Mouse (Mus musculus): ENCODE data around the gene Vmn1r1. TPM values are rescaled to one million over a fixed set of nuclear protein-coding genes. Genes with fewer than 3 reads are reported as not detected.

Vmn1r1 gene
- total RNA-seq, 2 experiments from 2014 or later, result not detected

GRCm38 (mm10) chr1:182137204-182138125 lies 26.8 kb downstream of the Vmn1r1 start:
- no peak for DNase-seq

- DNase-seq, result peak; percentile 52
These were observed 33.5 kb downstream of the Vmn1r1 start for GRCm38 (mm10) chr1:182130830-182131229.

GRCm38 (mm10) chr1:182124924-182125368 lies 39.3 kb downstream of the Vmn1r1 start:
- peak; percentile 86 for DNase-seq

GRCm38 (mm10) chr1:182124506-182124905 lies 39.8 kb downstream of the Vmn1r1 start, which contains the start of gene Srp9:
Srp9 (plus strand) TSS chr1:182124737.
- peak; percentile 99 for DNase-seq

GRCm38 (mm10) chr1:182122413-182122812 lies 41.9 kb downstream of the Vmn1r1 start:
- DNase-seq, result no peak

GRCm38 (mm10) chr1:182115651-182116408 lies 48.5 kb downstream of the Vmn1r1 start:
- peak; percentile 73 for DNase-seq

- DNase-seq, result peak; percentile 65
These were observed 49.1 kb downstream of the Vmn1r1 start for GRCm38 (mm10) chr1:182115197-182115596.

GRCm38 (mm10) chr1:182113587-182114500 lies 50.4 kb downstream of the Vmn1r1 start:
- no peak for DNase-seq

GRCm38 (mm10) chr1:182113131-182113530 lies 51.2 kb downstream of the Vmn1r1 start:
- no peak for DNase-seq

GRCm38 (mm10) chr1:182112385-182112784 lies 51.9 kb downstream of the Vmn1r1 start:
- no peak for DNase-seq

- peak; percentile 81 for DNase-seq
These were observed 52.6 kb downstream of the Vmn1r1 start for GRCm38 (mm10) chr1:182111386-182112317.

GRCm38 (mm10) chr1:182110708-182111385 lies 53.4 kb downstream of the Vmn1r1 start:
- peak; percentile 58 for DNase-seq

GRCm38 (mm10) chr1:182110185-182110584 lies 54.1 kb downstream of the Vmn1r1 start:
- no peak for DNase-seq

GRCm38 (mm10) chr1:182108397-182109099 lies 55.7 kb downstream of the Vmn1r1 start:
- peak; percentile 36 for DNase-seq

GRCm38 (mm10) chr1:182107251-182107650 lies 57.0 kb downstream of the Vmn1r1 start:
- peak; percentile 39 for DNase-seq

GRCm38 (mm10) chr1:182105023-182105422 lies 59.3 kb downstream of the Vmn1r1 start:
- no peak for DNase-seq

Data from heart, postnatal 4 days (tissue).